Mouse (Mus musculus) MEL-GATA-1-ER (cell line): ENCODE data around the gene Nfatc3.
A peak's percentile ranks its signal among the peaks of the same experiment; 100 is the strongest.

Experiments used
- DNase-seq: peaks from one replicate; pipeline ENCODE4 v3.0.0-alpha.2; 2012; ENCODE audit warnings: low read depth; ENCODE audit errors: extremely low read depth

Gene Nfatc3

GRCm38 (mm10) chr8:106146014-106146413 lies 87.4 kb downstream of the Nfatc3 start:
- DNase-seq = no peak

DNA sequence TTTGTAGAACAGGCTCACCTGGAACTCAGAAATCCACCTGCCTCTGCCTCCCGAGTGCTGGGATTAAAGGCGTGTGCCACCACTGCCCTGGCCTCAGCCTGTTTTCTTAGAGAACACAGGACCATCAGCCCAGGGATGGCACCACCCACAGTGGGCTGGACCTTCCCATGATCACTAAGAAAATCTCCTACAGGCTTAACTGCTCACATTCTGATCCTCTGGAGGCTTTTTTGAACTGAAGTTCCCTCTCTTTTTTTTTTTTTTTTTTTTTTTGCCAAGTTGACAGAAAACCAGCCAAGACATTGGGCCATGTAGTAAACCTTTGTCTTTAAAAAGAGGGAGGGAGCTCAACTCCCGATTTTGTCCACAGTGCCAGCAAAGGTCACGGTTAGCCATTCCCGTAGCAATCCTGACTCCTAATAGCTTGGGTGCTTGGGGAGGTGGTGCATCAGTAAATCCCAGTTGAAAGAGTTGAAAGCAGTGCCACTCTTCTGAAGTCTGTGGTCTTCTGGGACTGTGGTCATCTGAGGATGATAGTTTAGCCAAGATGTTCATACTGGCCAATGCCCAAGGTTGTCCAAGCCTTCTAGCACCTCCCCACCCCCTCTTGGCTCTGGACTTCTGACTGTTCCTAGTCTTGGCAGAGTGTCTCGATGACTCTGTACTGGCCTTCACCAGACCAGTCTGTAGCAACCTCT lies 89.4 kb downstream of the Nfatc3 start:
- DNase-seq = no peak

GRCm38 (mm10) chr8:106149025-106149424 lies 90.4 kb downstream of the Nfatc3 start:
- no peak for DNase-seq

DNA sequence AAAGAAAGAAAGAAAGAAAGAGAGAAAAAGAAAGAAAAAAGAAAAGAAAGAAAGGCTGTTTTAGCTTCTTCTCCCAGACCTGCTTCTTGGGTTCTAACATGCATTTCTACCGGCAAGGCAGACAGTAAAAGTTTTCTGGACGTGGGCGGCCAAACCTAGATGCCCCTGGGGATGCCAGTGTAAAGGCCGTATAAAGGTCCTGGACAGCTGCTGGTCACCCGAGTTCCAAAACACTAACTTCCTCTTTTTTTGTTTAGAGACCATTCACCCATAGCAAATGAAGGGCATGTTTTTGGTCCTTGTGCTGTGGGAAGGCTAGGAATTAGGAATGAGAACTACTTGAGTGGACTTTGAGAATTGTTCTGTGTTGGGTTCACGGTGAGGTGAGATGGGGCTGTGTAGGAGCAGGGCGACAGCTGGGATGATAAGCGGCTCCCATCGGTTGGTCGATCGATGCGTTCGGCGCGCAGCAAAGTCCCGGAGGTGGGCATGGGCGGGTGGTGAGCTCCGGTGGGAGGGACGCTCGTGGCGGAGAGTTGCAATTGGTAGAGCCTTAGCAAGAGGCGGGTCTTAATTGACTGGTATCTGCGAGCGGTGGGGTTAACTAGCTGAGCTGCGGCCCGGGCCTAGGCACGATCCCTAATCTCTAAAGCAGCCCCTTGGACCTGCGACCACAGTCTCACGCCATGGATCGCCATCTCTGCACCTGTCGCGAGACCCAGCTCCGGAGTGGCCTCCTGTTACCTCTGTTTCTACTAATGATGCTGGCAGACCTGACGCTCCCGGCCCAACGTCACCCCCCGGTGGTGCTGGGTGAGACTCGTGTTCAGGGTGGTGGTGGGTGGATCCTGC lies 91.4 kb downstream of the Nfatc3 start, which contains the start of gene Pla2g15:
Gene Pla2g15, plus strand, starts transcription at position 599 of the 852 bp plus-strand sequence.
- peak; percentile 90 for DNase-seq

DNA sequence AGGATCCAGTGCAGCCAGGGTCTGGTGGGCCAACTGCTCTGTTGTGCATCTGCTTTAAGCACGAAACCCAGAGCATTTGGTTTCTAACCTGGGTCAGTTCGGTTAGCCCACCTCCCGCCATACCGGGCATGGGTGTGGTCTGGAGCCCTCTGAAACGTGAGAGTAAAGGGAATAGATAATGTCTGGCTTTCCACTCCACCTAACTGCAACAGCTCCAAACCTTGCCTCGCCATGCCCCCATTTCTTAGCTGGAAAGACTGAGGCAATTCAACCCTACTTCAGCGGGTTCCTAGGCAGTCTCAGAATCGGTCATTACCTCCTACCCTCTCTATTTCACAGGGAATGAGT lies 92.0 kb downstream of the Nfatc3 start:
- no peak for DNase-seq

DNA sequence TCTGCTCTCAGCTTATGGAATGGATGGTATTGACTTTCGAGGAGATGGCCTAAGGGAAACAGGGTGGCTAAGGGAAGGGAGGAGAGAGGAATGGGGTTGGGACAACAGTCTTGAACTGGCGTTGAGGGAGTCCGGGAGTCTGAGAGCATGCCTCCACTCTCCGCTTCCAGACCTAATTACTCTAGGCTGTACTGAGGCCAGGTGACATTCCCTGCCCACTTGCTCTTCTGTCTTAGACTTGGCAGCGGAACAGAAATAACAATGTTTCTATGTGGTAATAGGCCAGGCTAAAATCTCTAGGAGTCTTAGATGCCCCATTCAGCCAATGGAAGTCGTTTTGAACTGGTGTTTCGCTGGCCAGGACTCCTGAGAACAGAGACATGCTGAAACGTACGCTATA lies 92.4 kb downstream of the Nfatc3 start:
- no peak for DNase-seq

DNA sequence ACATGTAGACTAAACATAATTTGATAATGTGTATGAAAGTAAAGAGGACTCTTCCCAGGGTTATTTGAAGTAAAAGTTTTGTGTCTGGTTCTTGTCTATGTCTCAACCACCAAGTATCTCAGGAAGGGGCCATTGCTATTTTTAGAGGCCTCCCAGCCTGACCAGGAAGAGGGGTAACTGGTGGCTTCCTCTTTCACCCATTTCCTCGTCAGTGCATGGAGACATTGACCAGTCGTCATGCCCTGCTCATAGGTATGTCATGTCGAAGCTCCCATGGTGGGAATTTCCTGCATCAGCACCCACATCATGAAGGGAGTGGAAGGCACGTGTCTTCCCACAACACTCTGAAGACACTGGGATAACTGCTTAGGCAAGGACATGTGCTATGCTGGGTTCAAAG lies 94.2 kb downstream of the Nfatc3 start:
- DNase-seq = no peak

DNA sequence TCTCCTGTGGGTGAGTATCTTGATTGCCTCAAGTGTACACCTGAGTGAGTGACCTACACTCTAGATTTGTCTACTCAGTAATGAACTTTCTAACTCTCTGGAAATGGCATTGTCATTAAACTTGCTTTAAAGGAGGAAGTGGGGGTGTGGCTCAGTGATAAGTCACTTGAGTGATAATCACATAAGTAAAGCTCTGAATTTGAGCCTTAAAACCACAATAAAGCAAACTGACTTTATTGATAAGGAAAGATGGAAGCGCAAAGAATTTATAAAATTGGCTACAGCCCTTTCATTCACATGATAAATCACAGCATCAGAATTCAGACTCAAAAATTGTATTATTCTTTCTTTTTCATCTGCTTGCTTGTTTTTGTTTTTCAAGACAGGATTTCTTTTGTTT lies 98.8 kb downstream of the Nfatc3 start:
- peak; percentile 39 for DNase-seq

- DNase-seq = no peak
Observed at GRCm38 (mm10) chr8:106158381-106158780, 99.7 kb downstream of the Nfatc3 start.

DNA sequence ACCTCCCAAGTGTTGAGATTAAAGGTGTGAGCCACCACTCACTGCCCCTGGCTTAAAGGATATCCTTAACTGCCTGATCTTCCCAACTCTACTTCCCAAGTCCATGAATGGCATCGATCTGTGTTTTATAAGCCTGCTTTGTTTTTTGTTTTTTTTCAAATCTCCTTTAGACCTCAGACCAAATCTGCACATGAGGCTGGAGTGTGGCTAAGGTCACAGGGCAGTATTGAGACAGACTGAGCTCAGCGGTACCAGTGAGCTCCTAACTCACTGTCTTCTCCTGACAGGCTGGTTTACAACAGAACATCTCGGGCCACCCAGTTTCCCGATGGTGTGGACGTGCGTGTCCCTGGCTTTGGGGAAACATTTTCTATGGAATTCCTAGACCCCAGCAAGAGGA lies 101.2 kb downstream of the Nfatc3 start:
- no peak for DNase-seq

- DNase-seq = no peak
Observed at GRCm38 (mm10) chr8:106163251-106163650, 104.6 kb downstream of the Nfatc3 start.

GRCm38 (mm10) chr8:106165460-106165859 lies 106.8 kb downstream of the Nfatc3 start:
- peak; percentile 51 for DNase-seq

GRCm38 (mm10) chr8:106168356-106169016 lies 109.8 kb downstream of the Nfatc3 start, which contains the start of gene Slc7a6:
Slc7a6 (plus strand) TSS chr8:106168857.
- no peak for DNase-seq

DNA sequence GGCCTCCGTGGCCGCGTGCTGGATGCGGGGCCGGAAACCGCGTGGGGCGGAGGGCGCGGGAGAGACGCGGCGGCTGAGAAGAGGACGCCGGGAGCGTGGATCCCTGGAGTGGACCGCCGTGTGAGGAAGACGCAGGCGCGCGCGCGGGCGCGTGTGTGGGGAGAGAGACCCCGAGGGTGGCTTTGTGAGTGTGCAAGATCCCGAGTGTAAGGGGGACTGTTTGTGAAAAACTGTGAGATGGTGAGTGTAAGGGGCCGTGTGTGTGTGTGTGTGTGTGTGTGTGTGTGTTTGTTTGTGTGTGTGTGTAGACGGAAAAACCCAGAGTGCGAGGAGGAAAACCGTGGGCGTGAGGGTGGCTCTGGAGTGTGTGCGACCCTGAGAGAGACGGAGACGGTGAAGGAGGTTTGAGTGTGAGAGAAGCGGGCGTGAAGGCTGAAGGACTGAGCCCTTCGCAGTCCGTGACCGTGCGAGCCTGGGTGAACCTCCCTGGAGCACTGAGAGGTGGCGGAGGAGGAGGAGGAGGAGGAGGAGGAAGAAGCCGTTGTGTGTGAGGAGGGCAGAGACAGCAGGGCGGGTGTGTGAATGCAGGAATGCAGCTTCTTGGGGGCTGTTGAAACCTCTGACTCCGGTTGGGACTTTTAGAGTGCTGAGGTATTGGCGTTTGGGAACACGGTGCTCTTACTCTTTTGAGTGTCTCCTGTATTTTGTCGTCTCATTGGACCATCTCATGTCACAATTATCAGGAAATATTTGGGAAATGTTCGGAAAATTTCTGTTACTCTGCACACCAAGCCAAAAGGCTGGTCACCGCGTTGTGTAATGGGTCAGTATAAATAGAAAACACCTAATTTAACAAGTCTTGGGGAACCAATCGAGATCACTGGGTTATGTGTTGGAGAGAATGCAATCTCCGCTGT lies 110.6 kb downstream of the Nfatc3 start:
- no peak for DNase-seq

- no peak for DNase-seq
Observed at GRCm38 (mm10) chr8:106169934-106170480, 111.4 kb downstream of the Nfatc3 start.

- DNase-seq = no peak
Observed at GRCm38 (mm10) chr8:106173566-106173965, 114.9 kb downstream of the Nfatc3 start.

- DNase-seq = no peak
Observed at GRCm38 (mm10) chr8:106176891-106177290, 118.3 kb downstream of the Nfatc3 start.

GRCm38 (mm10) chr8:106177594-106177993 lies 119.0 kb downstream of the Nfatc3 start:
- DNase-seq = no peak

- no peak for DNase-seq
Observed at GRCm38 (mm10) chr8:106178428-106178827, 119.8 kb downstream of the Nfatc3 start.
